Mouse (Mus musculus) layer of hippocampus, postnatal 36 days (tissue): ENCODE results near the gene BC067074. TPM values are rescaled to one million over a fixed set of nuclear protein-coding genes. Genes with fewer than 3 reads are reported as not detected.

Source experiments
- DNase-seq, 2 experiments: peaks; one replicate each; pipeline ENCODE4 v3.0.0; 2022
- total RNA-seq, 2 experiments: library from RNA; stranded (reverse); gene quantifications; 2 replicates each; pipeline ENCODE4 v1.2.3; 2021

BC067074 gene
- total RNA-seq, 2 experiments from 2014 or later = 0.87 to 0.88 TPM

DNA sequence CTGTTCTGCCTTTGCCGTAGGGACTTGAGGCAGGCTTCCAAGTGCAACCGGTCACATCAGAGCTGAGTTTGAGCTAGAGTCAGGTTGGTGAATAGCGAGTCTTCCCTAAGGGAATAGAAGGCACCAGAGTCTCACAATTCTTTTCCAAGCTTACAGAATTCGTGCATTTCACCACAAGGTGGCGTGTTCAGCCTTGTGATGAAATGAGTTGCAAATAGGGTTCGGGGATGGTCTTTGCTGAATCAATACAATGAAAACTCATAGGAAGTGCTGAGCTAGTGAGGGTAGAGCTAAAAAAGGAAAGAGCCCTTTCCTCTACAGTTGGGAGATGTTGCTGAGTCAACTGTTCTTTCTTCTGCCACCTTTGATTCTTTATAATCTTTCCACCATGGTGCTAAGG, 29.0 kb downstream of the BC067074 start:
- peak; percentile 14 to 21 for DNase-seq

GRCm38 (mm10) chr13:113324241-113324640, 31.3 kb downstream of the BC067074 start:
- DNase-seq = no peak

GRCm38 (mm10) chr13:113325678-113326077, 32.7 kb downstream of the BC067074 start:
- no peak for DNase-seq

DNA sequence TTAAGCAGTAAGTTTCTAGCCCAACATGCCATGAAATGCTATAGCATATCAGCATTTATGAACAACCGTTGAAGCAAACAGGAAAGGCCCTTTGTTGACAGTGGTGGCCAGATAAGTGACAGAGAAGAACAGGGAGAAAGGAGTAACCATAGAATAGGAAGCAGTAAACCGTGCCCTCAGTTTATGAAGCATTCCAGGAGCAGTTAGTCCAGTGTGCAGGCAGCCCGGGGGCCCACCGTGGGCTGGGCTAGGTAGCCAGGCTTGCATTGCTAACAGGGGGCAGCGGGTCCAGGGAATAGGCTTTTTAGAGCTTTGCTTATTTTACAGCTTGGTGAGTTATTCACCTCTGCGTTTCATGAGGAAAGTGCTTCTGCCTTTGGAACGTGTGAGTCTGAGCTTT, 39.3 kb downstream of the BC067074 start:
- DNase-seq = no peak

GRCm38 (mm10) chr13:113333374-113333773, 40.4 kb downstream of the BC067074 start:
- DNase-seq = no peak

GRCm38 (mm10) chr13:113333931-113334330, 41.0 kb downstream of the BC067074 start:
- peak in 1 of 2 experiments; percentile 11 for DNase-seq

DNA sequence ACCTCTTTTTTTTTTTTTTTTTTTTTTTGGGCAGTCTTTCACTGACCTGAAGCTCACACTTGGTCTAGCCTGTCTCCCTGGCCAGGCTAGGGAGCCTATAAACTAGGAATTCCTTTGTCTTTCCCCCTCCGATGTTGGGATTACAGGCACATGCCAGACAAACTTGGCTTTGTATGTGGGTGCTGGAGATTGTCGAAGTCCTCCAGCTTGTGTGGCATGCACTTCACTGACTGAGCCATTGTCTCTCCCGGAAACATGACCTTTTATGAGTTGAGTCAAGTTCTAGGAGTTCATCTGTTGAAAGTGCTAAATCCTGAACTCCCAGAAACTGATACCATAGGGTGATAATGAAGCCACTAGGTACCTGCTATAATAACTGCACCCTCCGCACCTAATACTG, 41.8 kb downstream of the BC067074 start:
- no peak for DNase-seq

GRCm38 (mm10) chr13:113337223-113337858, 44.4 kb downstream of the BC067074 start:
- DNase-seq = peak; percentile 39 to 44

DNA sequence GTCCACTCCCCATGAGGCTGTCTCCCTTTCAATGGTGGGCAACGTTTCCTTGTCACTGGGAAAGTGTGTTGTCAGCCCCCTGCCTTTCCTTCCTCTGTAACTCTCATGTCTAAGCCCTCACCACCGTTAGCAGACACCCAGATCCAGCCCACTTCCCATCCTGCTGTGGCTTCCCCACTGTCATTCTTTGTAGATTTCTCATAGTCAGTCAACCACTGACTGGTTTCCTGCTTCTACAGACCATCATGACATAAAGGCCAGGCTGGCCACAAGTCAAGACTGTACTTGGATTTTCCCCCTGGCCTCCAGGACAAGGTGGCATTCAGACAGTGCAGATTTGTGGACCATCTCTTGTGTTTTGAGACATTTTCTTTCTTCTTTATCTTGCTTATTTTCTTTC, 47.7 kb downstream of the BC067074 start:
- no peak for DNase-seq

GRCm38 (mm10) chr13:113341161-113341560, 48.2 kb downstream of the BC067074 start:
- DNase-seq = no peak

DNA sequence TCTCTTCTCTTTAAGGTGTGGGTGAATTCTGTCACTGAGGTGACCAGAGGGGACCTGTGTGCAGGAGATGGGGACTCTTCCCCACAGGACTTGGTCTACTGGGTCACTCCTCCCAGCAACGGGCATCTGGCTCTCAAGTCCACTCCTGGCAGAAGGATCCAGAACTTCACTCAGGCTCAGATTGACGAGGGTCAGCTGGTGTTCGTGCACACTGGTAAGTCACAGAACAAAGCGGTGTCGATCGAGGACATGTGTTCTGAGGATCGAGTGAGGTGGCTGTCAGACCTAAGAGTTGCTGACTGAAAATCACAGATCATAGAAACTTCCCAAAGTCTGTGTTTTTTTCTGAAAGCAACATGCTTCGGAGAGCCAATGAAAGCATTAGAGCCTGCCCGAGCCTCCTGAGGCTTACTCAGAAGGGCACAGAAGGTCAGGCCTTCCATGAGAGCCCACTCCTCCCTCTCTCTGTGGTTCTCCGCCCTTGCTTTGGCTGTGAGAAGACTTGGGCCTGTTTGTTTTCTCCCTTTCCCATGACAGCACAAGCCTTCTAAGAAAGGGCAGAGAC, 49.5 kb downstream of the BC067074 start:
- DNase-seq = no peak

- no peak for DNase-seq
These were observed 57.9 kb downstream of the BC067074 start for GRCm38 (mm10) chr13:113350743-113351430.

- no peak for DNase-seq
These were observed 60.6 kb downstream of the BC067074 start for GRCm38 (mm10) chr13:113353546-113353945.

GRCm38 (mm10) chr13:113353955-113354354, 61.0 kb downstream of the BC067074 start:
- no peak for DNase-seq

GRCm38 (mm10) chr13:113355022-113355421, 62.1 kb downstream of the BC067074 start:
- DNase-seq = no peak

GRCm38 (mm10) chr13:113357438-113358144, 64.6 kb downstream of the BC067074 start:
- DNase-seq = no peak

- DNase-seq = no peak
These were observed 66.7 kb downstream of the BC067074 start for GRCm38 (mm10) chr13:113359676-113360075.

DNA sequence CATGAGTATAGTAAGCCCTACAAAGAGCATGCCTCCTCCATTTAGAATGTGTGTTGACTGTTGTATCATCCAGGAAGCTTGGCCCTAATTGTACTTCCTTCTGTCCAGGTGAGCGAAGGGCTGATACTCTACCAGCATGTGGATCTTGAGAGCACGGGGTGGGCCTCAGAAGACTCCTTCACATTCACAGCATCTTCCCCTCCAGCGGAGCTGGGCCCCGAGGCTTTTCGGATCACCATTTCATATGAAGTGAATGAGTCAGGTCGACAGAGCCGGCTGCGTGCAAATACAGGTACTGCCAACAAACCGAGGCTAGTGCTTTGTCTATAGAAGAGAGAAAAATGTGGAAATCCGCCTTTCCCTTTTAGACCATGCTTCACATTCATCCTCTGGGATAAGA, 73.0 kb downstream of the BC067074 start:
- no peak for DNase-seq

DNA sequence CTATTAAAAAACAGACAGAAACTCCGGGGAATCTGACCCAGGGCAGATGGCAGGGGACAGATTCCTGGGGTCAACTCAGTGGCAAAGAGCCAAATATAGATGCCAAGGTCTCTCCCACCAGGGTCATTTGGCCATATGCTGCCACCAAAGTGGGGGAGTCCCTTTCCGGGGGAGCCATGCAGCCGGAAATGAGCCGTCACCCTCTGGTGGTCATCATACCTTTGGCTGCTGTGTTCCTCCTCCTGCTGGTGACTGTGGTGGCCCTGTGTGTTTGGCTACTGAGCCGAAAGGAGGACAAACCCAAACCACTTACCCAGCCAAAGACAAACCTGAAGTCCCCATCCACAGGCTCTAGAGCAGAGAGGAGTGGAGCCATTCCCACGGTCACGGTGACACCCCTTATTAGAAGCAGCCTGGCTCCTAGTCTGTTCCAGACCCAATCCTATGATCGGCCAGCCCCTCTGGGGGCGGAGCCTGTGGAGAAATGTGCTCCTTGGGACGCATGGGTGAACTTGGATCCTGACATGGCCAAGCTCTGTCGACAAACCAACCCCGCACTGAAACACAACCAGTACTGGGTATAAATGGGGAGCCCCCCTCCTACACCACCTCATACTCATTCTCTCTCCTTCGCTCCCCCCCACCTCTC, 76.1 kb downstream of the BC067074 start:
- DNase-seq = no peak

GRCm38 (mm10) chr13:113369622-113370021, 76.7 kb downstream of the BC067074 start:
- DNase-seq = no peak

- DNase-seq = no peak
These were observed 80.5 kb downstream of the BC067074 start for GRCm38 (mm10) chr13:113373291-113374083.

GRCm38 (mm10) chr13:113374084-113374405, 81.1 kb downstream of the BC067074 start:
- no peak for DNase-seq
